Mouse (Mus musculus) mouse embryonic stem cell (cell line): ENCODE measurements around the gene Exoc6b.

ENCODE experiments used
- in situ Hi-C, 2 experiments: fragments of 300-500 bp; cut with MboI; formaldehyde crosslinking; loops; 1 replicate in 1 of 2; 3 replicates in 1 of 2; pipeline ENCODE4 v1.14.3; 2019 to 2020; ENCODE audit warnings: low sequenced_read_pairs in 2 of 2, low pct_unique_long_range_greater_than_20kb in 1 of 2, mixed read lengths in 1 of 2; ENCODE audit not compliant: unreplicated experiment in 1 of 2

Gene Exoc6b

GRCm38 (mm10) chr6:84899002-84899774 is 170.1 kb downstream of the Exoc6b start:
- in situ Hi-C loops: no loop called here

- in situ Hi-C loops: no loop called here
Measured at GRCm38 (mm10) chr6:84893773-84894095, 175.6 kb downstream of the Exoc6b start.

DNA sequence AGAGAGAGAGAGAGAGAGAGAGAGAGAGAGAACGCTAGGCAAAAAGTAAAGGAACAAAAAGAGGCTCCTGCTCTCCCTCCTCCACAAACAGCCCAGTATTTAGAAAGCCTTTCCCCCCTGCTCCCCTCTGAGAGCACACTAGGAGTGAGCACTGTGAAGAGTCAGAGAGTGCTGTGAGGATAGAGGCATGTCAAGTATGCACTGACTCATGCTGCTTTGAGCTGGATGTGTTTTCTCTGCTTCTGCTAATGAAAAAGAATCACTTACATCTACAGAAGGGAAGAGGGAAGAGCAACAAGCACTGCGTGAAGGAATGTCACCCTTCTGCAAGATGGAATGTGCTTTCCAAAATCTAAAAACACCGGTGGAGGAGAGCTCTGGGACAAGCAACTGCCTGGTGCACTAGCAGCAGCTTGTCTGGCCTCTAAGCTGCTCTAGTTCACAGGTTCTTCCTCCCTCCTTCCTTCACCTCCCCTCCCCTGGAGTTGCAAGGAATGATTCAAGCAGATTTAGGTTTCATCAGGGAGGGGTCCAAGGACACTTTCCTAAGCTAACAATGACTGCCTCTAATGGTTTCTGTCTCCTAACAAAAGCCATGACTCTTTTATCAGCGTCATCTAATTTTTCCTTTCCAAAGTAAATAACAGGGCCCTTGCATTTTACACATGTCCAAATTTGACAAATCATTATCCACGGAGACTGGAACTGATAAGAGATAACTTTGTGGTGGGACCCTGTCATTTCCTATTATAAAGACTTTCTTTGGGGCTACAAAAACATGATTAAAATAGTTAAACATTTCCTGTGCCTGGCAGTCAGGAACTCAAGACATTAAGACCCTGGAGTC is 176.2 kb downstream of the Exoc6b start:
- in situ Hi-C loops: no loop called here

GRCm38 (mm10) chr6:84886551-84886950 is 182.8 kb downstream of the Exoc6b start:
- in situ Hi-C loops: no loop called here

DNA sequence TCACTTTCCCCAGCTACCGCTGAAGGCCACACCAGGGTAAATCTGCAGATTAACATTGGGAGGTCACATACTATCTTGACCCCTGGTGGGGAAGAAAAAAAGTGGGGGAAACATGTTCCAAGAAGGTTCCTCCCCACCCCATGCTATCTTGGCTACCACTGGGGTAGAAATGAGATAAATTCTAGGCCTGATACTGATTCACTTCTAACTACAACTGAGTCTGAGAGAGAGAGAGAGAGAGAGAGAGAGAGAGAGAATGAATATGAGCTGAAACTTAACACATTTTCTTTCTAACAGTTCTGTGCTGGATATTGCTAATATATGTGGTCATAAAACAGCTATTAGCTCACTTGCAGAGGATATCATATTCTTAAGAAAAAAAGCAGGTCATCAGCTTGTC is 184.2 kb downstream of the Exoc6b start:
- in situ Hi-C loops: no loop called here

- in situ Hi-C loops: no loop called here
Measured at GRCm38 (mm10) chr6:84883720-84884119, 185.6 kb downstream of the Exoc6b start.

GRCm38 (mm10) chr6:84882663-84883517 is 186.4 kb downstream of the Exoc6b start:
- in situ Hi-C loops: no loop called here

DNA sequence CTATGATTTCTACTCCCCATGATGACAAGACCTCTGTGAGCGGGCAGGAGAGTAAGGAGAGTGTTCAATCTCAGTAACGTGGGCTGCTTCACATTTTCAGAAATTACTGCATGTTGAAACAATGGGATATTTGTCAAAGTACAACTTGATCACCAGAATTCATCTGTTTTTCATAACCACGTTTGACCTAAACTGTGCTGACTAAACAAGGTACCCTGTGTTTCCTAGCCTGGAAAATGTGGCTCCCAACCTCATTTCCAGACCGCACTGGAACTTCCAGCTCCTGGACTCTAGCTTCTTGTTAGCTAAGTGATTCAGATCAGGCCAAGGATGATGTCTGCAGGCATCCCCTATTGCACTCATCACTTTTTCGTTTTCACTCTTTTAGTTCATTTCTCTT is 193.4 kb downstream of the Exoc6b start:
- in situ Hi-C loops: no loop called here

GRCm38 (mm10) chr6:84867114-84867513 is 202.2 kb downstream of the Exoc6b start:
- in situ Hi-C loops: no loop called here

DNA sequence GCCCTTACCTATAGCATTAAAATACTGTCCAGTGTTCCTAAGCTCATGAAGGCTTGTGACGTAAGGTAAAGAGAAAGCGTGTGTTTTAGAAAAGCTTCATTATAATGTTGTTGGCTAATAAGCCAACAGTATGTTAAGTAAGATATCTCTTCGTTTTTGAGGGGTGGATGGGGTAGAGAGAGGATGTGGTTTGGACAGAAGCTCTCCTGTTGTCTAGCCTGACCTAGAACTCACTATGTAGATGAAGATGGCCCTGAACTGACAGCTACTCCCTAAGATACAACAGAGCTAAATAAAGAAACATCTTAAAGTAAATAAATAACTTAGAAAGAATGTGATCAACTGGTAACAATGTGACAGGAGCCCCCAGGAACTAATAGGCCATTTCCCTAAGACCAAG is 204.7 kb downstream of the Exoc6b start:
- in situ Hi-C loops: no loop called here

- in situ Hi-C loops: no loop called here
Measured at GRCm38 (mm10) chr6:84863816-84864375, 205.4 kb downstream of the Exoc6b start.

DNA sequence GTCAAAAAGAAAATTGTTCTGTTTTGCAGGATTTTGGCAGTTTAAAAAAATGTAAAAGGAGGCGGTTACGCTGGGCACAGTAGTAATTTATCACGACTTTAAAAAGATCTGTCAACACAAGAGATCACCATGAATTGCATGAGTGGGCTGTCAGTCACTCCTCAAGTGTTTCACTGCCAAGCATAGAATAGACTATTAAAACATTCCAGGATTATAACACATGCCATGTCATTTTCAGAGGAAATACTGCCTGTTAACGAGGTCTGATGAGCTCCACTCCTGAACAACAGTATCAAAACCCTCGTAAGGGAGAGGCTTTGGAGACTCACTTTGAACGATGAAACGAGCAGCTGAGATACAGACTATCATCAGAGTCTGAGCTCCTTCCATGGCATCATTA is 223.6 kb downstream of the Exoc6b start:
- in situ Hi-C loops: no loop called here

DNA sequence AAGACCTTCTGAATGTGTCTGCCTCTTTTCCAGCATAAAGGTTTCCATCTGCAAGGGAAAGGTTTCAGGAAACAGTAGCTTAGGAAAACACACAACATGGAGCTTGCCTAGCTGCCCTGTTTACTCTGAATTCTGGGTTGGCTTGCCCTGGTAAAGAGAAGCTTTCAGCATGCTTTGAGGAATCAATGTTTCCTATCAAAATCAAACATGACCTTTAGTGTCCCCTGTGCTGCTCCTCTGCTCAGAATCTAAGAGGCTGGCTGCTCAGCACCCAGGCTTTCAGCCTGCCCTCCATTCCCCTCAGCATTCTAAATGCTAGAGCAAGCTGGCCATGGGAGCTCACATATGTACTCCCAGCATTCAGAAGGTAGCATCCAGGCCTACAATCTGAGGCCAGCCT is 228.2 kb downstream of the Exoc6b start:
- in situ Hi-C loops: no loop called here

- in situ Hi-C loops: no loop called here
Measured at GRCm38 (mm10) chr6:84807546-84807945, 261.8 kb downstream of the Exoc6b start.

DNA sequence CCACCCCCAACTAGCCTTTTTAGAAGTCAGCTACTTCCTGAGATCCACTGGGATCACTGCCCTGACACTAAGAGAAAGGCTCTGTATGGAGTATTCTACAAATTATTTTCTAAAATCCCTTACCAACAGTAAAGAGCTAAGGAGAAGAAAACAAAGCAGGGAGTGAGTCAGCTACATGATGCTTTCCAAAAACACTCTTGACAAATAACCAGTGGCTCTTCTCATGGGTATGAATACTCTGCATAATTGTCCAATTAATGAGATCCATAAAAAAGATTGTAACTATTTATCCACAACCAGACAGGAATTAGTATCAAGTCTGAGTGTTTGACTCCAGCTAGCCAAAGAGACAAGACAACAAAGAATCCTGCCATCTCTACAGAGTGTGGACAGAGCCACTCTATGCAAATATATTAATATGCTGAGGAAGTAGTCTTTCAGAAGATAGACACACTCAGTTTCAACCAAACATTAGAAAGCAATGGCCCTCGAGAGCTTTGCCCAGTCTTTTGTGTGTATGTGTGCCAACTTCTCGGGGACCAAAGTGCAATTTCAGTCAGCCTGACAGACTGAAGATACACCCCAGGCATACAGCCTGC is 263.1 kb downstream of the Exoc6b start:
- in situ Hi-C loops: no loop called here

GRCm38 (mm10) chr6:84798736-84799135 is 270.6 kb downstream of the Exoc6b start:
- in situ Hi-C loops: no loop called here

- in situ Hi-C loops: no loop called here
Measured at GRCm38 (mm10) chr6:84783994-84784393, 285.3 kb downstream of the Exoc6b start.

DNA sequence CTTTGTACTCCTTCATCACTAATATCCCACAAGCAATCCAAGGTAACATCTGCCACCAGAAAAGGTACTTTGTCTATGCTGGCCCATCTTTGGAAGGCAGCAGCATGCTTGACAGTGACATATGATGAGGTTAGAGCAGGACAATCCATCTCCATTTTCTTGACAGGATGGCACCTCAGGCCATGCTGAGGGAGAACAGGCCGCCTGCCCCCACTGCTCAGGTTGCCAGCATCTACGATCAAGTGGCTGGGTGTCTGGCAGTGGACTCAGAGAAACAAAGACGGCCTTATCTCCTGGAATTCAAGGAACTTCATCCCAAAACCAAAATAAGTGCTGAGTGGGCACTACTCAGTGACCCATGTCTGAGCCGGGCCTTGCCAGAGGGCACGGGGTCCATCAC is 289.3 kb downstream of the Exoc6b start:
- in situ Hi-C loops: no loop called here
